Mouse (Mus musculus) heart, postnatal 10 days (tissue): ENCODE data around the gene Tm2d1. TPM values are rescaled to one million over a fixed set of nuclear protein-coding genes. Genes with fewer than 3 reads are reported as not detected.

Experiments used
- DNase-seq, 2 experiments: peaks; one replicate each; pipeline ENCODE4 v3.0.0; 2021
- intact Hi-C: fragments of 180-260 bp; cut with DNase I; formaldehyde crosslinking; loops from one replicate; pipeline ENCODE4 v1.15.1; 2025
- total RNA-seq, 2 experiments: library from RNA; stranded (reverse); gene quantifications; 2 replicates each; pipeline ENCODE4 v1.2.3; 2021

Tm2d1 gene
- total RNA-seq, 2 experiments from 2014 or later: 44.0 to 44.7 TPM

DNA sequence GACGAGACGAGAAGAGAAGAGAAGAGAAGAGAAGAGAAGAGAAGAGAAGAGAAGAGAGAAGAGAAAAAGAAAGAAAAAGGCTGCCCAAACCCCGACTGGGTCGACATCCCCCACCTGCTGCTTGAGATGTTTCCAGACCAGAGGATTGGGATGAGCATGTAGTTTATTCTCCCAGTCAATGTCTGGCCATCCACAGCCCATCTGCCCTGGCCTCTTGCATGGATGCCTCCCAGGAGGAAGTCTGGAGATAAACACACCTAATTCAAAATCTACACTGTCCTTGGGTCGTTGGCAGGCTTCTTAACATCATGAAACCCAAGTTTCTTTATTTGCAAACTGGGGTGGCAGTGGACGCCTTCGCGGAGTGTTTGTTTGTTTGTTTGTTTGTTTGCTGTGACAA, 47.4 kb downstream of the Tm2d1 start:
- no peak for DNase-seq
- intact Hi-C loops: no loop called here

DNA sequence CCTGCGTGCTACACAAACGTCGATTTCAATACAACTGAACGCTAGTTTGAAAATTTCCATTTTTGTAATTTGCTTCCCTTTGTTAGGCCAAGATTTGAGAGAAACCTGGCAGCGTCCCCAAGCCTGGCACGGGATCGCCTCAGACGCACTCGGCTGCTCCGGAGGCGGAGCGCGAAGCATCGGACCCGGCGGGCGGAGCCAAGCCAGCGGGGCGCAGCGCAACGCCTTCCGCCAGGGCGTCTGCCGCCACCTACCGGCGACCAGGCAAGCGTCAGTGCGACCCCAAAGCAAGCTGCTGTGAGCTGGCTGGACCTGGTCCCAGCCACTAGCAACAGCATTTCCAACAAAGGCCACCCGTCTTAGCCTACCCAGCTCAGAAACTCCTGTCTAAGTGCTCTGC, 60.9 kb downstream of the Tm2d1 start:
- peak; percentile 97 to 98 for DNase-seq
- intact Hi-C loops: loop anchor here (1.0 to 5.0 kb wide), 7 partner anchors 211 to 760 kb away; partner anchors contain the start of gene E130114P18Rik

DNA sequence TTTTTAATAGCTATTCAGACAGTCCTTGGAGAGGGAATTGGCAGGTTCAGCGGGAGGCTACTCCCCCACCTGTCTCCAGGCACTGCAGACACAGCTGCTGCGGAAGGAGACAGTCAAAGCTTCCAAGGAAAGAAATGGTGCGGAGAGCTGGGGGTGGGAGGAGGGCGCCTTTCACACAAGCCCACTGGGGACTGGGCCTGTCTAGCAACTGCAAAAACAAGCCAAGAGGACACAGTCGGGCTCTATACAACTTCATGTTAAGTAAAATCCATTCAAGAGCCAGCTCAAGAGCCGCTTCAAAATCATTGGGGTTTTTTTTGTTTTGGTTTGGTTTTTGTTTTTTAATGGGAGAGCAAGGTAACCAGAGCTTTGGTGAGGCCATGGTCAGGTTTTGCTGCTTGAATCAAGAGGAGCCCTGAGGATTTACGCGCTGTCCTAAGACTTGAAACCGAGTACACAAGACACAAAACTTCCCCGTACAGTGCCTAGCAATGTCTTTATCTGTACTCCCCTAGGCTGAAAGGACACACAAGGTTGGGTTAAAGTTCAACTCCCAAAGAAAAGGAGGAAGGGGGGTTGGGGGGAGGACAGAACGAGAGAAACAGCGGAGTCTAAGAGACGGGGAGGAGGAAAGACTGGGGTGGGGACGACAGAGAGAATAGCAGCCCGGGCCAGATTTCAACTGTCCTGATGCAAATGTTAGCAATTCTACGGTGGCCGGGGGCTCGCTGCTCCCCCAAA, 61.6 kb downstream of the Tm2d1 start:
- DNase-seq: peak; percentile 78 to 80
- intact Hi-C loops: loop anchor here (1.0 to 5.0 kb wide), 7 partner anchors 211 to 759 kb away; partner anchors contain the start of gene E130114P18Rik

DNA sequence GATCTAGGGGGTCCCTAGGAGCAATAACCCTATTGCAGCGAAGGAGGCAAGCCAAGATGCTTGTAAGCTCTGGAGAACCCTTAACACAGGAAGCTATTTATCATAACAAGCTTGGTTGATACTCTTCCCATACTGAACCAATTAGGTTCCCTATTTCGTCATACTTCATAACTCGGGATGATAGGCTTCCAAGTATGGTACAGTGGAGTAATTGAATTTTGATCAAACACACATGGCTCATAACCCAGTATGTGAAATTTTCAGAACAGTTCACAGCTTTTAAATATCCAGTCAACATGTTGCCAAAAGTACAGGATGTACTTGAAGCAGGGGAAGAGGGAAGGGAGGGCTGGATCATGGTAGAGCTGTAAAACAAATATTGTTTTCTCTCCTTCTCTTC, 64.3 kb downstream of the Tm2d1 start:
- peak in 1 of 2 experiments; percentile 26 for DNase-seq
- intact Hi-C loops: loop anchor here (5.0 kb wide), 1 partner anchor 76 kb away; no protein-coding TSS in a partner anchor

DNA sequence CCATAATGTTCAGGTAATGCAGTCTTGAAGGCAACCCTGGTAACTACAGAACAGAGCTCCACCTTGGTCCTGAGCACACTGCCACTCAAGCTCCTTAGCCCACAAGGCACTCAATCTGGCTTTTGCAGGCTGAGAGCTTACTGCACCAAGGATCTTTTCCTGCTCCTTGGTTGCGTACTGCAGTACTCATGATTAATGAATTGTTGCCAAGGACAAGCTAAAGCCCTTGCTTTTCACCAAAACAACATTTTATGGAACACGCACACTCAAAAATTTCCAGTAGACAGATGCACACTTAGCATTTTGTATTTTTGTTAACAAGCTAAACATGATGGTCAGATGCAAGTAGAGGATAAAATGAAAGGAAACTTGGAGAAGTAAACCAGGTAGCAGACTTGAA, 66.0 kb downstream of the Tm2d1 start:
- no peak for DNase-seq
- intact Hi-C loops: loop anchor here (5.0 kb wide), 1 partner anchor 75 kb away; no protein-coding TSS in a partner anchor

Other genes with a start within 250 kb of the Tm2d1 start
- gene Patj, start 12.5 kb upstream of the Tm2d1 start, total RNA-seq: 10 to 100 TPM; 15.7 to 17.2 TPM